Comparison of ENCODE assay signal across 1 mouse cellular context in the genomic region with DNA sequence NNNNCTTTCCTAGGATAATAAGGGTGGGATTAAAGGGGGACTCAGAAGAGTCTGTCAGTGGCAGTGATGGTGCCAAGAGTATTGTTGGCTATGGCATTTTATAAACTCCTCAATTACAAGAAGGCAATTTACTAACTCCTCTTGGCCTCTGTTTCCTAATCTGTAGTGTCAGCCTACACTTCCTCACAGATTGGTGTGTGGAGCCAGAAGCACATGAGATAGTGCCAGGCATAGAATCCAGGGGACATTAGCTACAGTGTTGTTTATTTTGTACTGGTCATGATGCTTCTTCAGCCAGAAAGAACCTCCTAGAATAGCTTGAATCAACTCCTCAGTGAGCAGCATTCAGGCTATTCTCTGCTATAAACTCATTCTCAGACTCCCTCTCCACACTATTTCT.
TF ChIP-seq lines count a peak whose summit lies in the region.

No protein-coding gene starts in this region.

TF ChIP-seq in MEL, 35 proteins besides CTCF, POLR2A, EP300 and RAD21 (continued from another document):
- TF ChIP-seq CHD2 (IDR thresholded peaks at IDR 0.05; ENCODE audit: low read length) = no peak
- 0 out of 2 replicates have a peak, but pooled peaks have one; percentile 20 for TF ChIP-seq ETS1 (IDR thresholded peaks at IDR 0.05; ENCODE audit: low read depth, low read length)
- no peak for TF ChIP-seq BHLHE40 (IDR thresholded peaks at IDR 0.05; ENCODE audit: borderline replicate concordance, low read depth, low read length)
- no peak for TF ChIP-seq USF2 (IDR thresholded peaks at IDR 0.05; ENCODE audit: borderline replicate concordance in 1 of 2, insufficient read depth in 1 of 2, low read depth in 1 of 2, low read length in 2 of 2)
- peak; percentile 39 for TF ChIP-seq MAX (IDR thresholded peaks at IDR 0.05; ENCODE audit: low read length)
